Mouse (Mus musculus) G1E (cell line): ENCODE data around the gene Dus2. TPM values are rescaled to one million over a fixed set of nuclear protein-coding genes. Genes with fewer than 3 reads are reported as not detected.

Experiments used
- ATAC-seq: 2 replicates; pipeline ENCODE4 v1.8.0; 2016; ENCODE audit warnings: mild to moderate bottlenecking; ENCODE audit not compliant: insufficient number of reproducible peaks, poor library complexity, low FRiP score, severe bottlenecking; ENCODE audit errors: extremely low read depth
- DNase-seq: peaks from one replicate; pipeline ENCODE4 v3.0.0; 2012; ENCODE audit warnings: low spot score
- H3K27me3 ChIP-seq: 2 replicates; pipeline ENCODE4 v1.6.1; 2012; ENCODE audit warnings: mild to moderate bottlenecking, low read length, inconsistent platforms; ENCODE audit not compliant: insufficient read depth
- H3K36me3 ChIP-seq: replicated peaks from 2 replicates; pipeline ENCODE3; 2012; ENCODE audit warnings: mild to moderate bottlenecking, inconsistent platforms
- H3K4me1 ChIP-seq: 2 replicates; pipeline ENCODE4 v1.6.1; 2012; ENCODE audit warnings: low read depth, low read length, inconsistent platforms, mixed read lengths; ENCODE audit not compliant: insufficient read depth
- H3K4me3 ChIP-seq: 2 replicates; pipeline ENCODE4 v1.5.1; 2012; ENCODE audit warnings: low read depth, mild to moderate bottlenecking, inconsistent platforms, low read length, moderate library complexity, mixed read lengths
- H3K9me3 ChIP-seq: replicated peaks from 2 replicates; pipeline ENCODE4 v1.6.1; 2012; ENCODE audit warnings: inconsistent platforms
- CTCF ChIP-seq: IDR thresholded peaks from 2 replicates; pipeline ENCODE4 v1.5.1; 2012; ENCODE audit warnings: low read depth, low read length, inconsistent platforms, mixed read lengths
- GATA1 ChIP-seq: IDR thresholded peaks from 2 replicates; pipeline ENCODE4 v1.6.1; 2012; ENCODE audit warnings: borderline replicate concordance, low read length, inconsistent platforms, mixed read lengths
- GATA2 ChIP-seq: IDR thresholded peaks from 2 replicates; pipeline ENCODE4 v1.6.1; 2012; ENCODE audit warnings: low read depth, low read length, inconsistent platforms, borderline replicate concordance
- POLR2AphosphoS5 ChIP-seq: IDR thresholded peaks from 2 replicates; pipeline ENCODE4 v1.6.1; 2012; ENCODE audit warnings: low read depth, low read length, inconsistent platforms; ENCODE audit not compliant: insufficient replicate concordance
- TAL1 ChIP-seq: conservative IDR thresholded peaks from 2 replicates; pipeline ENCODE4 v1.6.1; 2012; ENCODE audit warnings: low read depth, low read length, inconsistent platforms, mixed read lengths
- polyA plus RNA-seq: library from polyadenylated mRNA; stranded (reverse); fragments of >175 nt; gene quantifications from 2 replicates; pipeline ENCODE4 v1.2.3, GENCODE M21; 2012
- total RNA-seq, 2 experiments: library from RNA; stranded (forward) in 1 of 2; stranded (reverse) in 1 of 2; fragments of 200-1000 nt in 1 of 2; fragments of >200 nt in 1 of 2; fragmentation: Nextera tagmentation in 1 of 2; gene quantifications; 2 replicates each; pipeline ENCODE4 v1.2.3; 2014 to 2017

The Dus2 gene
- total RNA-seq (2014; fragmentation: Nextera tagmentation) (20.9 and 21.7 TPM in 2 replicates), total RNA-seq (2017) (14.2 and 18.3 TPM in 2 replicates), polyA plus RNA-seq (3.6 and 3.9 TPM in 2 replicates)

DNA sequence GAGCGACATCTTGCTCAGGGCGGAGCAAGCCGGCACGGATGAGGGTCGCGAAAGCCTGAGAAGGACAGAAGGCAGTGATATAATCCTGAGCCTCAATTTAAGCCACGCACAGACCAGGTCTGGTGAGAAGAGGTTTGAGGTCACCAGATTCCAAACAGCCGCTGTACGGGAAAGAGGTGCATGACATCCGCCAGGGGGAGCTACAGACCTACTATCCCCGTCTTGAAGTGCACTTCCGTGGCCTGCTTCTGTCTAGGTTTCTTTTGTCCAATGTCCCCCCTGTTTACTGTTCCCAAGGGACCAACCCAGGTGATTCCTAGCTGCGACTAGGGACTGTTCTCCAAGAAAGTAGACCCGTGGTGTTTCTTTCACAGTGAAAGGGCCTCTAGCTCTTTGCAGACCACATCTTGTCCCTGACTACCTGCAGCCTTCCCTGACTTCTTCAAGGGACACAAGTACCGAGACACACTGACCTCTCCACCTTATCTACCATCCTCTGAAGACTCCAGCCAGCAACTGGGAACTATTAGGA is at the start of gene Dus2:
Gene Dus2 (plus strand): TSS at position 482 of the 532 bp plus-strand sequence.
- Histone ChIP-seq H3K9me3 (no peaks in the 10 kb centered on the region), H3K27me3 (peaks cover 34% of the 10 kb centered on the region), H3K4me3 (no peak within 1 kb of the TSS), H3K4me1 (peaks cover 15% of the 10 kb centered on the region), H3K36me3 (no peaks in the 10 kb centered on the region)
- no peak for TF ChIP-seq POLR2AphosphoS5
- TF ChIP-seq CTCF: peak; percentile 81
- ATAC-seq: peak; percentile 40; the same call in 1 of the 2 replicates
- peak; percentile 73 for DNase-seq

DNA sequence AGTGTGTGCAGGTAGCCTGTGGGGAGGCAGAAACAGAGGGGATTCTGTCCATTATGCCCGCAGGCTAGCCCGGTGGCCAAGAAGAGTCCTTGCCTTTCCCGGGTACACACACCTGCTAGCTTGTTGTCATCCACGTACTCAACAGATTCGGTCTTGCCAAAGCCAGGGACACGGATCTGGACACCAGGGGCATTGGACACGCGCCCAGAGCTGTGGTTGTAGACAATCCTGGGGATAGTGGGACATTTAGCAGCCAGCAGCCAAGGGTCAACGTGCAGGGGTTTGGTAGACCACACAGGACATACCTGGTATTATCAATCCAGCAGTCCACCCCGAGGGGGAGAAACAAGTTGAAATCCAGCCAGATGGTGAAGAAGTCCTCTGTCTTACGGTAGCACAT is 49.1 kb upstream of the Dus2 start:
- Histone ChIP-seq H3K4me3 (no peak overlapping the region), H3K4me1 (peaks cover 34% of the 10 kb centered on the region), H3K27me3 (no peaks in the 10 kb centered on the region), H3K9me3 (no peaks in the 10 kb centered on the region), H3K36me3 (peaks cover 69% of the 10 kb centered on the region)
- no peak for ATAC-seq
- TF ChIP-seq GATA2 (no peak), TAL1 (no peak), GATA1 (no peak), POLR2AphosphoS5 (no peak), CTCF (no peak)
- DNase-seq: no peak

DNA sequence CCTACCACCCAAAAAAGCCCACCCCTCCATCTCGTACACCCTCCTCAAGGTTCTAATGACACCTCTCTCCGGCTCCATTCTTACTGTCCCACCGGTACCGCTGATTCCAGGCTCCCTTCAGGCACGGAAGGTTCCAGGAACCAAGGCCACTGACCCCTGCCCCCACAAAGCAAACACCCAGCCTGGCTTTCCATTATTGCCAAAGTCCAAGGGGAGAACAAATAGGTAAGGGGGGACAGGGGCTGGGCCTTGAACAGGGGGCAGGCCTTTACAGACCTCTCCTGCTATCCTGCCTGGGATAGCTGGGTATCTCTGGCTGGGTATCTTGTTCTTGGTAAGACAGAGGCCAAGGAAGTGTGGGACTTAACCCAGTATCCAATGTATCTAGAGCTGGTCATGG is 48.6 kb upstream of the Dus2 start:
- DNase-seq (no peak), ATAC-seq (no peak)
- Histone ChIP-seq H3K4me1 (peaks cover 29% of the 10 kb centered on the region), H3K36me3 (peaks cover 74% of the 10 kb centered on the region), H3K27me3 (no peaks in the 10 kb centered on the region), H3K9me3 (no peaks in the 10 kb centered on the region), H3K4me3 (no peak overlapping the region)
- TF ChIP-seq GATA2 (no peak), GATA1 (no peak), TAL1 (no peak), POLR2AphosphoS5 (no peak), CTCF (no peak)

DNA sequence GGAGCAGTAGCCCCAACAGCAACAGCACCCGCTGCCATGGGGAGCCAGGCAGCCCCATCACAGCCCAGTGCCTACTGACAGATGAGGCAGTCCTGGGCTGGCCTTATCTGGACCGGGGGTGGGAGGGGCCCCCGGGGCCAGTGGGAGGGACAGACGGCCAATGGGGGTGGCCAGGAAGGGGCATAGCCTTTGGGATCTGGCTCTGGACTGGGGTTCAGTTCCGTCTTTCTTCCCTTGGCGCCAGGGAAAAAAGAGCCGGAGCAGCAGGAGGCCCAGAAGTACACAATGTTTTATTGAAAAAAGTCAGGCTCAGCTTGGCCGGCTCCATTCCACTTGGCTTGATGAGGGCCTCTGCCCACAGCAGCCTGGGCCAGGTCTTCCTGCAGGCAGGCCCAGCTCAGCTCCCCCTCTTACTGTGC is 47.8 kb upstream of the Dus2 start, which contains the start of gene Lcat:
Gene Lcat (minus strand): TSS at position 62 of the 419 bp plus-strand sequence.
- Histone ChIP-seq H3K36me3 (peaks cover 82% of the 10 kb centered on the region), H3K9me3 (no peaks in the 10 kb centered on the region), H3K4me3 (no peak within 1 kb of the TSS), H3K27me3 (no peaks in the 10 kb centered on the region), H3K4me1 (peaks cover 21% of the 10 kb centered on the region)
- no peak for ATAC-seq
- DNase-seq: no peak
- no peak for TF ChIP-seq GATA1

DNA sequence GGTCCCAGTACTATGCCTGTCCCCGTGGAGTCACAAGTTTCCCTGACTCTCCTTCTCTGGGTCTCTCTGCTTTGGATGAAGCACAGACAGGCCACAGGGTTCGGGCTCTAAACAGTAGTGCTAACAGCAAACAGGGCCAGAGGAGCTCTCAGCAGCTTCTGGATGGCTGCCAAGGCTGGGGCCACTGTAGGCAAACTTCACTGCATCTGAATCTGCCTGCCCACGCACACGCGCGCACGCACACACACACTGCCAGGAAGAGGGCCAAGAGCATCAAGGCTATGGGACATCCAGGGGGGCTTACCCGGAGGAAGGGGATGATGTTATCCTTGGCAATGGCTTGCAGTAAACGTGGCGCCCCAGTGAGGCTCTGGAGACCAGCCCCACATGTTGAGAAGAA is 41.8 kb upstream of the Dus2 start:
- ATAC-seq (no peak), DNase-seq (peak; percentile 54)
- peaks cover 12% of the 10 kb centered on the region for H3K4me1 ChIP-seq
- H3K9me3 ChIP-seq: no peaks in the 10 kb centered on the region
- peaks cover 93% of the 10 kb centered on the region for H3K36me3 ChIP-seq
- H3K4me3 ChIP-seq: no peak overlapping the region
- H3K27me3 ChIP-seq: no peaks in the 10 kb centered on the region
- no peak for TF ChIP-seq GATA1
- TF ChIP-seq POLR2AphosphoS5: no peak
- TF ChIP-seq CTCF: no peak

DNA sequence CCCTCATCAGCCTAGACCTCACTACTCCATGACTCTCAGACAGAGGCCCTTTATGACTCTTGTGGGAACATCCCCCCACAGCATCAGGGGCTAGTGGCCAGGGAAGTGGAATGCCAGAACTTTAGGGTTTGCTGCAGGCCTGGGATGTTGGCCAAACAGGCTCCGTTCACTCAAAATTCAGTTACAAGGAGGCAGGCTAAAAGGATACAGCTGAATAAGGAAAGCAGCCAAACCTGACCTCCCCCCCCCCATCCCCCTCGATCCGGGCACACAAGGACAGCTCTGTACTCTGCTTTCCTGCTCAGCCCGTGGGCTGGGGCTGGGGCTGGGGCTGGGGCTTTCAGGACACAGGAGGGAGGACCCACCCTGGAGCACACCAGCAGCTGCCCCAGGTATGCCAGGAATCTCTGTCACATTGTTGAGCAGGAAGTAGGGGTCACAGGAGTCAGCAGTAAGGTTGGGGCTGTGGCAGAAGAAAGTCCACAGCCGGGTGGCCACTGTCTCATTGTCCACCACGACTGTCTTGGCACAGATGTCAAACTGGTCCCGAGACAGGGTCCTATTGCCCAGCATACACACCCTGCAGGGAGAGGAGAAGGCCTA is 40.0 kb upstream of the Dus2 start:
- Histone ChIP-seq H3K36me3 (peaks cover 89% of the 10 kb centered on the region), H3K4me3 (no peak overlapping the region), H3K27me3 (no peaks in the 10 kb centered on the region), H3K4me1 (peaks cover 12% of the 10 kb centered on the region), H3K9me3 (no peaks in the 10 kb centered on the region)
- ATAC-seq (no peak), DNase-seq (no peak)
- TF ChIP-seq TAL1: no peak
- TF ChIP-seq GATA2: no peak

DNA sequence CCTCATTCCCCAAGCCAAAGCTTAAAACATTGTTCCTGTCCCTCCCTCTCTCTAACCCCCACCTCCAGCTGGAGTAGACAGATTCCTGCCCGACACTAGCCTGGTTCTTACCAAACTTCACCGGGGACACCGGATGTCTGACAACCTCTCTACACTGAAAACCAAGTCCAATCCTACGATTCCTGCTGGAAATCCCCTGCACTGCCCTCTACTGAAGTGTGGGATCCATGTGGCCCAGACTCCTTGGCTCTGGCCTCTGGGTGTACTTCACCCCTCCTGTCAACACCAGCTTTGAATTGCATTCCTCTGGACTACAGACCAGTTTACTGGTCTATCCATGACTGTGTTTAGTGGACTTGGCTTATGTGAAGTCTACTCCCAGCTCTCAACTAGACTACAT is 34.6 kb upstream of the Dus2 start:
- H3K4me3 ChIP-seq: no peak overlapping the region
- H3K27me3 ChIP-seq: no peaks in the 10 kb centered on the region
- peaks cover 5% of the 10 kb centered on the region for H3K4me1 ChIP-seq
- ATAC-seq (no peak), DNase-seq (no peak)
- TF ChIP-seq GATA2 (no peak), GATA1 (no peak), CTCF (no peak), POLR2AphosphoS5 (no peak), TAL1 (no peak)
- peaks cover 85% of the 10 kb centered on the region for H3K36me3 ChIP-seq
- no peaks in the 10 kb centered on the region for H3K9me3 ChIP-seq
